Mouse (Mus musculus) right cerebral cortex, adult 2 months (tissue): ENCODE data around the gene Wdcp.
"Not testable (repeated sequence)": the region's sequence is repeated elsewhere in the genome, so short reads cannot be mapped to it uniquely, and the experiment has no call there.

Experiments
- DNase-seq, 2 experiments: peaks; one replicate each; pipeline ENCODE4 v3.0.0; 2021 to 2022; ENCODE audit warnings: low spot score in 2 of 2

Wdcp gene

GRCm38 (mm10) chr12:4868924-4869323 lies 25.8 kb downstream of the Wdcp start:
- DNase-seq: no peak

- DNase-seq: no peak
Measured at GRCm38 (mm10) chr12:4871260-4871659, 28.2 kb downstream of the Wdcp start.

GRCm38 (mm10) chr12:4872273-4872672 lies 29.2 kb downstream of the Wdcp start:
- no peak for DNase-seq

GRCm38 (mm10) chr12:4872983-4873477 lies 29.9 kb downstream of the Wdcp start:
- no peak for DNase-seq

GRCm38 (mm10) chr12:4873531-4873930 lies 30.4 kb downstream of the Wdcp start:
- no peak for DNase-seq

- peak; percentile 33 to 42 for DNase-seq
Measured at GRCm38 (mm10) chr12:4874161-4874927, 31.2 kb downstream of the Wdcp start, which contains the start of gene Mfsd2b. Gene Mfsd2b, minus strand, starts transcription at chr12:4874359.

- no peak for DNase-seq
Measured at GRCm38 (mm10) chr12:4875623-4876022, 32.5 kb downstream of the Wdcp start.

- DNase-seq: no peak
Measured at GRCm38 (mm10) chr12:4878296-4878783, 35.2 kb downstream of the Wdcp start.

- peak in 1 of 2 experiments; percentile 17 for DNase-seq
Measured at GRCm38 (mm10) chr12:4879048-4879447, 35.9 kb downstream of the Wdcp start.

GRCm38 (mm10) chr12:4882086-4882485 lies 39.0 kb downstream of the Wdcp start:
- no peak for DNase-seq

- no peak for DNase-seq
Measured at GRCm38 (mm10) chr12:4885062-4885461, 42.0 kb downstream of the Wdcp start.

- not testable (repeated sequence) for DNase-seq
Measured at GRCm38 (mm10) chr12:4886581-4886980, 43.5 kb downstream of the Wdcp start.

- DNase-seq: no peak
Measured at GRCm38 (mm10) chr12:4888739-4889138, 45.6 kb downstream of the Wdcp start.

GRCm38 (mm10) chr12:4889251-4889650 lies 46.1 kb downstream of the Wdcp start:
- no peak for DNase-seq

- DNase-seq: no peak
Measured at GRCm38 (mm10) chr12:4889891-4890290, 46.8 kb downstream of the Wdcp start.

- DNase-seq: no peak
Measured at GRCm38 (mm10) chr12:4898024-4898423, 54.9 kb downstream of the Wdcp start.

- DNase-seq: no peak
Measured at GRCm38 (mm10) chr12:4905946-4906345, 62.8 kb downstream of the Wdcp start.

GRCm38 (mm10) chr12:4906476-4906875 lies 63.4 kb downstream of the Wdcp start:
- DNase-seq: no peak

- DNase-seq: peak; percentile 93 to 97
Measured at GRCm38 (mm10) chr12:4906951-4907906, 64.1 kb downstream of the Wdcp start, which contains the start of gene Ubxn2a. Gene Ubxn2a, minus strand, starts transcription at chr12:4907705.

- DNase-seq: no peak
Measured at GRCm38 (mm10) chr12:4908391-4908790, 65.3 kb downstream of the Wdcp start.
